Mouse (Mus musculus): ENCODE measurements at regions not wholly inside any gene's neighbourhood (a gene's known extent, or its start where the extent isn't known, plus 50 kb on each side); places are given as distances from the start of the nearest gene placed in this dataset.

- intact Hi-C loops (cut with DNase I): loop anchor here (1.0 kb wide), 1 partner anchor 127 kb away; no protein-coding TSS in a partner anchor
- DNase-seq: no peak
Measured at GRCm38 (mm10) chr1:31337087-31337486, 114.4 kb downstream of the Pih1d3 start.

GRCm38 (mm10) chr1:31363971-31364370, 141.3 kb downstream of the Pih1d3 start:
- intact Hi-C loops (cut with DNase I): no loop called here
- no peak for DNase-seq

GRCm38 (mm10) chr1:31377324-31377723, 154.7 kb downstream of the Pih1d3 start:
- no peak for DNase-seq

DNA sequence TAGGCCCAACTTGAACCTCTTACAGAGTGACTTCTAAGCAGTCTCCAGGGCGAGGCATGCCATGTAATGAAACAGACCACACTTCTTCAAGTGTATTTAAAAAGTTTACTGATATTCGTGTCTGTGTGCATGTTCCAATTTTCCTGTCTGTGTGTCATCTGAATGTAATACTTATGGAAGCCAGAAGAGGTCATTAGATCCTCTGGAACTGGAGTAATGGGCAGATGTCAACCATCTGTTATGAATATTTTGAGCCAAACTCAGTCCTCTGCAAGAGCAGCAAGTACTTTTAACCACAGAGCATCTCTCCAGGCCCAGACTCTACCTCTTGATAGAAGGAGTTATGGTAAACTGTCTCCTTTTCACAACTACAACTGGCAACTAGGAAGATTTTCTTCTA, 156.4 kb downstream of the Pih1d3 start:
- DNase-seq: no peak
- intact Hi-C loops (cut with DNase I): no loop called here

More at GRCm38 (mm10) chr1:31377324-31377723, 154.7 kb downstream of the Pih1d3 start:
- intact Hi-C loops (cut with DNase I): no loop called here

DNA sequence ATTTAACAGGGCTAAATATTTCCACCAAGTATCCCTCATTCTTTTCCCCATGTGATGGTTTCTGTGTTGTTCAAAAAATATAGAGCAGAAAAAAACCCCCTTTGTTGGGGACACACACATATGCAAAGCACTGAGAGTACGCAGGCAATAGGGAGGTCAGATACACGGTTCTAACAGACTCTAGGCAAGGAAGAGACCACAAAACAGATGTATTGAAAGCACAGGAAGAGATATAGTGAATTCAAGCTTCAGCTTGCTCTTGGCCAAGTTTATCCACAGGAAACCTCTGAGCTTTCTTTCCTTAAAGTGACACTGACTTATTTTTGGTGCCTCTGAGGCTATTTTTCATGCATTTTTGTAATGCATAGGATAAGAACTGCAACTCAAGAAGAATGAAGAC, 157.7 kb downstream of the Pih1d3 start:
- no peak for DNase-seq
- intact Hi-C loops (cut with DNase I): no loop called here

DNA sequence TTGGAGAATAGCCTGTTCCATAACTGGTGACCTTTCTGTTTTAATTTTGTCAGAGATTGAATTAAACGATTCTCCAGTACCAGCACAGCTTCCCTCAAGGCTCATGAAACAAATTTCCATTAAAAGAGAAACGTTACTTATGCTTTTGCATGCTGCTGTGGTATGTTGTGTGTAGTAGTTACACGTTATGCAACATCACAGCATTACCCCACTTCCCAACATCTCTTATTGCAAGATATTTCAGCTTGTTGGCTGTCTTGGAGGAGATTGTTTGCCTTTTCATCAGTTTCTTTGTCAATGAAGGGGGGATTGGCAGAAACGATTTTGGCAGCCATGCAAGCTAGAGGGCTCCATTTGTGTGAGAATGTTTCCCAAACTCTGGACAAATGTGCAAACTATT, 159.6 kb downstream of the Pih1d3 start:
- intact Hi-C loops (cut with DNase I): no loop called here
- DNase-seq: no peak
